Mouse (Mus musculus): ENCODE results near the gene Mas1. TPM values are rescaled to one million over a fixed set of nuclear protein-coding genes. Genes with fewer than 3 reads are reported as not detected.
"Not testable (repeated sequence)": the region's sequence is repeated elsewhere in the genome, so short reads cannot be mapped to it uniquely, and the experiment has no call there.

Mas1 gene
- polyA plus RNA-seq, 1 experiment from 2014 or later: not detected

DNA sequence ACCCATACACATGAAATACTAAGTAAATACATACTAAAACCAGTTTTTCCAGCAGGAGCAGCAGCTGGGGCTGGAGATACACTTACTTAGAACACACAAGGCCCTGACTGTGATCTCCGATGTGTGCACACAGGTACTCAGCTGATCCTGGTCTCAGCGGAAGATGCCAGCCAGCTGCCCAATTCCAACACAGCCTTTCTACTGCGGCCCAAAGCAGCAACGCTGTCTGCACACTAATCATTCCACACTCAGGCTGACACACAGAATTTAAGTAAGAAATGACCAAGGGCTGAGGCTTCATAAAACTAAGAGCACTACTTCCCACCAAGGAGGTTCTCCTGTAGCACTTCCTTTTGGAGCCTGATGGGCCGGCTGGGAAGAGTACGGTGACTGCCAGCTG lies 34.3 kb upstream of the Mas1 start:
- Histone ChIP-seq H3K4me2 (replicated peaks) (no peak overlapping the region), H3K36me3 (peaks cover 46% of the 10 kb centered on the region), H3K4me3 (replicated peaks) (no peak overlapping the region), H3K27me3 (no peaks in the 10 kb centered on the region), H3K9me3 (no peaks in the 10 kb centered on the region), H3K27ac (no peak overlapping the region), H3K9ac (replicated peaks) (no peak overlapping the region), H3K4me1 (replicated peaks) (peaks cover 9% of the 10 kb centered on the region)
- no peak for ATAC-seq
- WGBS: 95% methylated on average over 6 of the region's 6 CpGs

- H3K9ac ChIP-seq (replicated peaks); H3K4me1 ChIP-seq (replicated peaks); H3K9me3 ChIP-seq; ATAC-seq; H3K27me3 ChIP-seq; H3K4me3 ChIP-seq (replicated peaks); H3K4me2 ChIP-seq (replicated peaks): not testable (repeated sequence)
- Histone ChIP-seq H3K27ac (peak overlapping the region; percentile 61; the same call in 1 of the 2 replicates), H3K36me3 (peaks cover 42% of the 10 kb centered on the region)
- WGBS: 38% methylated on average over 2 of the region's 2 CpGs
These were observed 30.7 kb upstream of the Mas1 start for GRCm38 (mm10) chr17:12898607-12899006.

GRCm38 (mm10) chr17:12897674-12898073 lies 29.7 kb upstream of the Mas1 start:
- peak; percentile 62; the same call in 1 of the 2 replicates for ATAC-seq
- Histone ChIP-seq H3K4me2 (replicated peaks) (no peak overlapping the region), H3K9me3 (no peaks in the 10 kb centered on the region), H3K36me3 (peaks cover 48% of the 10 kb centered on the region), H3K27me3 (no peaks in the 10 kb centered on the region), H3K9ac (replicated peaks) (no peak overlapping the region), H3K27ac (peak overlapping the region; percentile 12; the same call in 1 of the 2 replicates), H3K4me3 (replicated peaks) (no peak overlapping the region), H3K4me1 (replicated peaks) (no peaks in the 10 kb centered on the region)
- WGBS: 86% methylated on average over 5 of the region's 5 CpGs

DNA sequence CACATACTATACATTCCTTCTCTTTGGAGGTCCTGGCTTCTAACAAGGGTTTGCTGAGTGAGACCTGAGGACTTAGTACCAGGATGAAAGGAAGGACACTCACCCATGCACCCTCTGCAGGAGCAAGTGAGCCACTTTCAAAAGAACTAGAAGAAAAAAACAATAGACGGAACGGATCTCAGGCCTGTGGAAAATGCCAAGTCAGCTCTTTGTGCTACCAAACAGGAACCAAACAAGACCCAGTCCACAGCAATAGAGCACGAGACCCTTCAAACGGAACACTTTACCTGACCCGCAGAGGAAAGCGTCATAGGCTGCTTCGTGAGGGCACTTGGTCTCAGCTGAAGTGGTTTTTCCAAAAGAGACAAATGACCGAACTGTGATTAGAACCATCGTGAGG lies 24.1 kb upstream of the Mas1 start:
- no peak for ATAC-seq
- Histone ChIP-seq H3K4me1 (replicated peaks) (no peaks in the 10 kb centered on the region), H3K9me3 (no peaks in the 10 kb centered on the region), H3K27ac (no peak overlapping the region), H3K4me3 (replicated peaks) (no peak overlapping the region), H3K27me3 (no peaks in the 10 kb centered on the region), H3K36me3 (peaks cover 46% of the 10 kb centered on the region), H3K9ac (replicated peaks) (no peak overlapping the region), H3K4me2 (replicated peaks) (no peak overlapping the region)
- 92% methylated on average over 9 of the region's 9 CpGs for WGBS

- H3K36me3 ChIP-seq: peaks cover 44% of the 10 kb centered on the region
- H3K4me1 ChIP-seq (replicated peaks): no peaks in the 10 kb centered on the region
- no peaks in the 10 kb centered on the region for H3K9me3 ChIP-seq
- no peaks in the 10 kb centered on the region for H3K27me3 ChIP-seq
- ATAC-seq: no peak
- no peak overlapping the region for H3K27ac ChIP-seq
- 84% methylated on average over 4 of the region's 4 CpGs for WGBS
- H3K9ac ChIP-seq (replicated peaks): no peak overlapping the region
- no peak overlapping the region for H3K4me3 ChIP-seq (replicated peaks)
- no peak overlapping the region for H3K4me2 ChIP-seq (replicated peaks)
These were observed 23.1 kb upstream of the Mas1 start for GRCm38 (mm10) chr17:12891054-12891453.

DNA sequence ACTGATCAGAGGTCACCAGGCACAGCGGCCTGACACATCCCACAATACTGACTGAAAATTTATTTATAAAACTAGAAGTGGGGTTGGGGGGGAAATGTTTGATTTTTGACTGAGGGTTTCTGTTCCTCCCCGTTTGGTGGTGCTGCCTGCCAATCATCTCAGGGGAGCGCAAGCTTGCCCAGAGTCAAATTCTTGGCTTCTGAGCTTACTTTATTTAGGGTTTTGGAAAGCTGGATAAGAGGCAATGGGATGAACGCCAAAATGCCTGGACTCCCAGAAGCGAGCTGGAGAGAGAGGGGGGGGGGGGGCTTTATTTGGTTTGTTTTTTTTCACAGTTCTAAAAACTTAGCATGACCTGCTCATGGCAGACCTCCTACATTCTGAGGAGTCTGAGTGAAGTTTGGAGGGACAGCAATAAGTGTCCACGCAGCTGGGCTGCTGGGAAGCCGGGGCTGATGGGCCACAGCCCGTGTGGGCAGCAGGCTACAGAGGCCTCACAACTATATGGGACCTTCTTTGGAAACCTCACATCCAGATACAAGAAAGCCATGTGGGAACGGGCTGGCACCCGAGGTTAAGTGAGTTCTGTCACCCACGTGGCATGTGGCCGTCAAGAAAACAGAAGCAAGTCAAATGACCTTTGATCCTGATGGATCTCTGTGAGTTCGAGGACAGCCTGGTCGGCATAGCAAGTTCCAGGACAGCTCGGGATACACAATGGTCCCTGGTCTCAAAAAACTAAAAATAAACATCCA lies 19.3 kb upstream of the Mas1 start:
- H3K9me3 ChIP-seq: no peaks in the 10 kb centered on the region
- peaks cover 27% of the 10 kb centered on the region for H3K36me3 ChIP-seq
- H3K27ac ChIP-seq: no peak overlapping the region
- no peak for ATAC-seq
- 85% methylated on average over 15 of the region's 15 CpGs for WGBS
- H3K4me3 ChIP-seq (replicated peaks): no peak overlapping the region
- H3K9ac ChIP-seq (replicated peaks): no peak overlapping the region
- no peak overlapping the region for H3K4me2 ChIP-seq (replicated peaks)
- no peaks in the 10 kb centered on the region for H3K4me1 ChIP-seq (replicated peaks)
- no peaks in the 10 kb centered on the region for H3K27me3 ChIP-seq

DNA sequence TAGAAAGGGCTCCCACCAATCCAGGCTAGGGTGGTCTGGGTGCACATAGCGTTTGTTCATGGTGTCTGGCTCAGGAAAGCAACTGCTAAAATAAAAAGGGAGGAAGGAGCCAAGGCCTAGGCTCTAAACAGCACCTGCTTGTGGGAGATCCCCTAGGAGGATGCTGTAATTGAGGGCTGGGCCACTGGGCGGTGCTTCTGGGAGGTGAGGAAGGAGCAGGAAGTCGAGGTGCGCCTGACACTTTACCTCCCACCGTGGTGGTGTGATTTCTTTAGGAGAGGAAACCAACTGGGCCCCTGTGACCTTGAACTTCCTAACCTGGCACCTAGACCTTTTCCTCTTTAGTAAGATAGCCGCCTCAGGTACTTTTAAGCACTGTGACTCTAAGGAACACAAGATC lies 18.7 kb upstream of the Mas1 start:
- Histone ChIP-seq H3K9me3 (no peaks in the 10 kb centered on the region), H3K27me3 (no peaks in the 10 kb centered on the region), H3K36me3 (peaks cover 27% of the 10 kb centered on the region), H3K4me1 (replicated peaks) (no peaks in the 10 kb centered on the region), H3K4me3 (replicated peaks) (no peak overlapping the region), H3K4me2 (replicated peaks) (no peak overlapping the region), H3K9ac (replicated peaks) (no peak overlapping the region), H3K27ac (no peak overlapping the region)
- no peak for ATAC-seq
- 35% methylated on average over 6 of the region's 6 CpGs for WGBS

- H3K4me2 ChIP-seq (replicated peaks): no peak overlapping the region
- 83% methylated on average over 1 of the region's 1 CpGs for WGBS
- ATAC-seq: no peak
- H3K27ac ChIP-seq: no peak overlapping the region
- H3K4me1 ChIP-seq (replicated peaks): 0 out of 2 replicates have a peak, but pooled peaks cover 2% of the 10 kb centered on the region
- H3K9ac ChIP-seq (replicated peaks): no peak overlapping the region
- no peaks in the 10 kb centered on the region for H3K36me3 ChIP-seq
- H3K9me3 ChIP-seq: no peaks in the 10 kb centered on the region
- no peak overlapping the region for H3K4me3 ChIP-seq (replicated peaks)
- peaks cover 4% of the 10 kb centered on the region; the same call in 1 of the 2 replicates for H3K27me3 ChIP-seq
These were observed 13.3 kb upstream of the Mas1 start for GRCm38 (mm10) chr17:12881216-12881615.

GRCm38 (mm10) chr17:12880178-12880577 lies 12.2 kb upstream of the Mas1 start:
- Histone ChIP-seq H3K36me3 (no peaks in the 10 kb centered on the region), H3K27ac (no peak overlapping the region), H3K4me2 (replicated peaks) (peak overlapping the region; percentile 22), H3K27me3 (peaks cover 4% of the 10 kb centered on the region; the same call in 1 of the 2 replicates), H3K4me1 (replicated peaks) (0 out of 2 replicates have a peak, but pooled peaks cover 2% of the 10 kb centered on the region), H3K4me3 (replicated peaks) (no peak overlapping the region), H3K9me3 (no peaks in the 10 kb centered on the region), H3K9ac (replicated peaks) (no peak overlapping the region; the same call in 1 of the 2 replicates)
- WGBS: 4% methylated on average over 14 of the region's 14 CpGs
- ATAC-seq: peak; percentile 70; the same call in 1 of the 2 replicates

GRCm38 (mm10) chr17:12875734-12876133 lies 7.8 kb upstream of the Mas1 start, which contains the start of gene Mrgprh:
Gene Mrgprh, plus strand, starts transcription at chr17:12876034.
- no peak within 1 kb of the TSS for H3K9ac ChIP-seq (replicated peaks)
- 0 out of 2 replicates have a peak, but pooled peaks cover 2% of the 10 kb centered on the region for H3K4me1 ChIP-seq (replicated peaks)
- H3K27ac ChIP-seq: no peak within 1 kb of the TSS
- H3K36me3 ChIP-seq: no peaks in the 10 kb centered on the region
- H3K27me3 ChIP-seq: peaks cover 4% of the 10 kb centered on the region; the same call in 1 of the 2 replicates
- no peak within 1 kb of the TSS for H3K4me3 ChIP-seq (replicated peaks)
- no peak for ATAC-seq
- no peaks in the 10 kb centered on the region for H3K9me3 ChIP-seq
- WGBS: 85% methylated on average over 5 of the region's 5 CpGs
- no peak within 1 kb of the TSS for H3K4me2 ChIP-seq (replicated peaks)

- Histone ChIP-seq H3K27me3 (no peaks in the 10 kb centered on the region), H3K4me3 (replicated peaks) (no peak overlapping the region), H3K4me2 (replicated peaks) (no peak overlapping the region), H3K4me1 (replicated peaks) (no peaks in the 10 kb centered on the region), H3K27ac (no peak overlapping the region), H3K9me3 (no peaks in the 10 kb centered on the region), H3K9ac (replicated peaks) (no peak overlapping the region), H3K36me3 (no peaks in the 10 kb centered on the region)
- ATAC-seq: no peak
- 75% methylated on average over 16 of the region's 16 CpGs for WGBS
These were observed 4.5 kb upstream of the Mas1 start for GRCm38 (mm10) chr17:12872275-12873028.

DNA sequence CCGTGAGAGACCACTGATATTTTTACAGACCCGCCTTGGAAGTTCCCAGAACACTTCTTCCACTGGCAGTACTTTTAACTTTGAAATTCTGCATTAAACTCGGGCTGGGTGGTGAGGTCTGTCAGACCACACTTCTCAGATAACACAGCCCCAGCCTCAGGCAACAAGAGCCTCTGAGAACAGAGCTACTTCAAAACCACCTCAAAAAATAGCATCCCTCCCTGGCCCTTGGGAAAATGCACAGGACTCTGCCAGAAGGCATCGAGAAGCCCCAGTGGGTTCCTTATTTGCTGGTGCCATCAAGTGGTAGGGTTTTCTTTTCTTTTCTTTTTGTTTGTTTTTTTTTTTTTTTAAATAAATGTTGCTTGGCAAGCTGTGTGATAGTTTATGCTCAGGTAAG lies 697 bp upstream of the Mas1 start:
- H3K27me3 ChIP-seq: no peaks in the 10 kb centered on the region
- no peak overlapping the region for H3K4me3 ChIP-seq (replicated peaks)
- no peak for ATAC-seq
- no peak overlapping the region for H3K9ac ChIP-seq (replicated peaks)
- H3K36me3 ChIP-seq: no peaks in the 10 kb centered on the region
- 56% methylated on average over 4 of the region's 4 CpGs for WGBS
- H3K4me1 ChIP-seq (replicated peaks): no peaks in the 10 kb centered on the region
- H3K27ac ChIP-seq: no peak overlapping the region
- no peaks in the 10 kb centered on the region for H3K9me3 ChIP-seq
- H3K4me2 ChIP-seq (replicated peaks): no peak overlapping the region

Data from midbrain, embryonic 13.5 days (tissue).